Mouse (Mus musculus): ENCODE results near the gene Hsd3b6.

GRCm38 (mm10) chr3:98852631-98853030 lies 38.4 kb upstream of the Hsd3b6 start:
- TF ChIP-seq CTCF (IDR thresholded peaks at IDR 0.05; ENCODE audit: low read depth, low read length): no peak
- TF ChIP-seq GATA1 (IDR thresholded peaks at IDR 0.05; ENCODE audit: borderline replicate concordance, low read length): no peak
